ENCODE assay signal across 14 mouse cellular contexts in the genomic region with DNA sequence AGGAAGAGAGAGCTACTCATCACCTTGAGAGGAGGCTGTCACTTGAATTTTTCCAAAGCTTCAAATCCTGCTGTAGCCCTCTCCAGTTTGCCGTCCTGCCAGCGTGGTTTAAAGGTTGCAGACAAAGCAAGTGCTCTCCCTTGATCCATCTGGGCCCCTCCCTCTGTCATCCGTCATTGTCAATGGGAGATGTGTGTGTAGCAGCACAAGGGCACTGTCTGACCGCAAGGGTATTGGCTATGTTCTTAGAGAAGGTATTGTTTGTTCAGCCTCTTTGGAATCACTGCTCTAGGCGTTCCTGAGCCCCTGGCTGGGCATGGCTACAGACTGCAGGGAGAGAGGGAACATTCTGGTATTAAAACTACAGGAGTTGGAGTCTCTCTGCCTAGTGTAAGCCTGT.
DNase-seq lines count a peak whose midpoint lies in the region; ATAC-seq and TF ChIP-seq lines count a peak whose summit lies in the region.
"Had no signal": no experiment of that assay in that cellular context is flagged by ENCODE, and none has a peak within 500 bp of the region (broad histone marks: within the 10 kb centered on the region; RNA-seq: fewer than 3 reads in every experiment).

No protein-coding gene starts in this region.

- no peak for TF ChIP-seq POLR2A in kidney, adult 2 months (IDR thresholded peaks at IDR 0.05; ENCODE audit: low read depth, low read length)

- H3K4me3 ChIP-seq in kidney, embryonic 16.5 days (ENCODE audit: low read length): no peak overlapping the region
- no peak overlapping the region for H3K4me3 ChIP-seq in kidney, adult 2 months (ENCODE audit: insufficient read depth, low read depth, low read length)
- H3K4me3 ChIP-seq in hindbrain, embryonic 10.5 days: peak overlapping the region; percentile 28
- no peak overlapping the region for H3K4me3 ChIP-seq in midbrain, embryonic 16.5 days (ENCODE audit: low read depth, low read length)
- H3K4me3 ChIP-seq: gastrocnemius, adult 2 months; limb, embryonic 15.5 days; megakaryocyte, embryonic 14.5 days had no signal

- peaks cover 60% of the 10 kb centered on the region for H3K4me1 ChIP-seq in kidney, embryonic 16.5 days (ENCODE audit: insufficient read depth, low read length)
- peaks cover 2% of the 10 kb centered on the region; the same call in 1 of the 2 replicates for H3K4me1 ChIP-seq in kidney, adult 2 months (ENCODE audit: control insufficient read depth, insufficient read depth, low read length)
- peaks cover 89% of the 10 kb centered on the region for H3K4me1 ChIP-seq in hindbrain, embryonic 10.5 days (replicated peaks)
- H3K4me1 ChIP-seq in midbrain, embryonic 16.5 days (ENCODE audit: control insufficient read depth, insufficient read depth, low read length): peaks cover 55% of the 10 kb centered on the region
- H3K4me1 ChIP-seq: megakaryocyte, embryonic 14.5 days had no signal

- H3K9me3 ChIP-seq in kidney, embryonic 16.5 days (ENCODE audit: low read length): no peaks in the 10 kb centered on the region
- no peaks in the 10 kb centered on the region for H3K9me3 ChIP-seq in hindbrain, embryonic 10.5 days
- H3K9me3 ChIP-seq in midbrain, embryonic 16.5 days (replicated peaks; ENCODE audit: control insufficient read depth, low read length, poor library complexity, severe bottlenecking): no peaks in the 10 kb centered on the region
- H3K9me3 ChIP-seq: limb, embryonic 15.5 days; megakaryocyte, embryonic 14.5 days had no signal

- no peaks in the 10 kb centered on the region for H3K27me3 ChIP-seq in kidney, embryonic 16.5 days (ENCODE audit: insufficient read depth, low read length)
- H3K27me3 ChIP-seq in kidney, adult 2 months (replicated peaks; ENCODE audit: control insufficient read depth, insufficient read depth, low read length): no peaks in the 10 kb centered on the region
- no peaks in the 10 kb centered on the region for H3K27me3 ChIP-seq in hindbrain, embryonic 10.5 days (ENCODE audit: insufficient read depth, poor library complexity, severe bottlenecking)
- no peaks in the 10 kb centered on the region; the same call in 1 of the 2 replicates for H3K27me3 ChIP-seq in midbrain, embryonic 16.5 days (ENCODE audit: control insufficient read depth, insufficient read depth, low read depth, low read length)
- H3K27me3 ChIP-seq: limb, embryonic 15.5 days had no signal

- intact Hi-C loops in left cerebral cortex, postnatal 25 days (cut with DNase I): loop anchor here (5.0 kb wide), 1 partner anchor 80 kb away; the partner anchor contains the start of gene Gli3

- no peak overlapping the region for H3K27ac ChIP-seq in kidney, embryonic 16.5 days (ENCODE audit: low read length)
- H3K27ac ChIP-seq in kidney, adult 2 months (ENCODE audit: insufficient read depth, low read depth, low read length): no peak overlapping the region
- peak overlapping the region; percentile 83 for H3K27ac ChIP-seq in hindbrain, embryonic 10.5 days
- H3K27ac ChIP-seq in midbrain, embryonic 16.5 days (ENCODE audit: low read length): peak overlapping the region; percentile 60
- H3K27ac ChIP-seq: gastrocnemius, adult 2 months; limb, embryonic 15.5 days had no signal

- no peaks in the 10 kb centered on the region for H3K36me3 ChIP-seq in kidney, embryonic 16.5 days (ENCODE audit: insufficient read depth, low read length)
- H3K36me3 ChIP-seq in kidney, adult 2 months (ENCODE audit: control insufficient read depth, insufficient read depth, low read length): no peaks in the 10 kb centered on the region
- H3K36me3 ChIP-seq in hindbrain, embryonic 10.5 days: no peaks in the 10 kb centered on the region
- no peaks in the 10 kb centered on the region for H3K36me3 ChIP-seq in midbrain, embryonic 16.5 days (ENCODE audit: control insufficient read depth, insufficient read depth, low read length)
- H3K36me3 ChIP-seq: limb, embryonic 15.5 days had no signal

- H3K4me2 ChIP-seq in kidney, embryonic 16.5 days (replicated peaks; ENCODE audit: low read depth, low read length): no peak overlapping the region
- H3K4me2 ChIP-seq in midbrain, embryonic 16.5 days (ENCODE audit: low read length): no peak overlapping the region
- H3K4me2 ChIP-seq: limb, embryonic 15.5 days had no signal

- ATAC-seq in kidney, embryonic 16.5 days (ENCODE audit: low FRiP score, low TSS enrichment): peak; percentile 20; the same call in 1 of the 2 replicates
- ATAC-seq in midbrain, embryonic 16.5 days: peak; percentile 20
- ATAC-seq in erythroblast, adult 5-6 weeks (replicated peaks; ENCODE audit: low FRiP score, poor library complexity, severe bottlenecking): no peak

- no peak overlapping the region for H3K9ac ChIP-seq in kidney, embryonic 16.5 days (replicated peaks; ENCODE audit: low read length)
- H3K9ac ChIP-seq in midbrain, embryonic 16.5 days (ENCODE audit: low read depth, low read length): peak overlapping the region; percentile 25; the same call in 1 of the 2 replicates
- H3K9ac ChIP-seq: limb, embryonic 15.5 days had no signal

- no peak for TF ChIP-seq CTCF in kidney, adult 2 months (conservative IDR thresholded peaks at IDR 0.05; ENCODE audit: insufficient read depth, insufficient read length, low read depth, low read length)

- DNase-seq in kidney, adult 2 months: no peak
- peak; percentile 53 to 55 for DNase-seq in adrenal gland, postnatal 36 days
- peak; percentile 77 for DNase-seq in hindbrain, embryonic 10.5 days (ENCODE audit: low spot score)
- no peak for DNase-seq in B cell, adult 2 months
- no peak for DNase-seq in left cerebral cortex, postnatal 25 days (ENCODE audit: low spot score in 2 of 2)
- DNase-seq: cerebellum, adult 9-10 months; gastrocnemius, adult 2 months; heart, postnatal 14 days; right cerebral cortex, postnatal 25 days had no signal

- WGBS in kidney, embryonic 16.5 days: 28% methylated on average over 5 of the region's 5 CpGs
- 71% methylated on average over 5 of the region's 5 CpGs for WGBS in kidney, adult 2 months
- WGBS in hindbrain, embryonic 10.5 days: 8% methylated on average over 5 of the region's 5 CpGs
- WGBS in midbrain, embryonic 16.5 days: 5% methylated on average over 5 of the region's 5 CpGs

Comparison
In these comparisons a context has a peak if more than half of its experiments do, and no peak if none do; other contexts are left out.
1. H3K27ac ChIP-seq: peak in hindbrain, embryonic 10.5 days (single experiment) and midbrain, embryonic 16.5 days (single experiment); none in kidney, embryonic 16.5 days (single experiment) and kidney, adult 2 months (single experiment).
2. DNase-seq: peak in adrenal gland, postnatal 36 days (2 of 2) and hindbrain, embryonic 10.5 days (single experiment); none in kidney, adult 2 months (single experiment), B cell, adult 2 months (0 of 2) and left cerebral cortex, postnatal 25 days (0 of 2).